Mouse (Mus musculus): Measurements from ENCODE around the gene Plk5. TPM values are rescaled to one million over a fixed set of nuclear protein-coding genes. Genes with fewer than 3 reads are reported as not detected.

Gene Plk5
- polyA plus RNA-seq, 1 experiment from 2014 or later = 1.2 TPM

GRCm38 (mm10) chr10:80382641-80383365, 26.5 kb downstream of the Plk5 start:
- H3K27me3 ChIP-seq = no peaks in the 10 kb centered on the region
- H3K4me3 ChIP-seq (replicated peaks) = no peak overlapping the region
- ATAC-seq (ENCODE audit: insufficient number of reproducible peaks, insufficient read depth, low FRiP score, low TSS enrichment, low read depth) = no peak
- H3K4me2 ChIP-seq = no peak overlapping the region
- peaks cover 37% of the 10 kb centered on the region for H3K4me1 ChIP-seq (replicated peaks)
- WGBS = 84% methylated on average over 7 of the region's 7 CpGs
- no peak overlapping the region for H3K9ac ChIP-seq (replicated peaks)
- no peak overlapping the region for H3K27ac ChIP-seq
- peaks cover 60% of the 10 kb centered on the region for H3K36me3 ChIP-seq
- no peaks in the 10 kb centered on the region for H3K9me3 ChIP-seq

DNA sequence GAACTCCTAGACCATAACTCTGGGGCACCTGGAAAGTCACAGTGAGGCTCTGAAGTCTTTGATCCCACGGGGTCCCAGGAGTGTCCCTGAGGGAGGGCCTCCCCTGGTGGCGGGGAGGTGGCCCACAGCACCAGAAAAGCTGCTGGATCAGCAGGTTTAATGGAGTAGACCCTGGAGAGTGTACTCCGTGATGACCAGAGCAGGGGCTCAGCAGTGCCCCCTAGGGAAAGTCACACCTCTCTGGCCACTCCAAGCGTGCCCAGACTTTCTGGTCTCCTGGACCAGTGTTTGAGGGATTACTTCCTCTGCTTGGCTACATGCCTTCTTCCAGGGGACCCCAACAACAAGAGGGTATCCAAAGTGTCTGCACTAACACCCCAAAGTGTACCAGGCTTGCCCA, 27.2 kb downstream of the Plk5 start:
- peak overlapping the region; percentile 97; the same call in 1 of the 2 replicates for H3K4me3 ChIP-seq (replicated peaks)
- ATAC-seq (ENCODE audit: insufficient number of reproducible peaks, insufficient read depth, low FRiP score, low TSS enrichment, low read depth) = no peak
- WGBS = 67% methylated on average over 4 of the region's 4 CpGs
- peak overlapping the region; percentile 94 for H3K4me2 ChIP-seq
- H3K9me3 ChIP-seq = no peaks in the 10 kb centered on the region
- H3K36me3 ChIP-seq = peaks cover 60% of the 10 kb centered on the region
- H3K27me3 ChIP-seq = no peaks in the 10 kb centered on the region
- no peak overlapping the region for H3K27ac ChIP-seq
- peaks cover 43% of the 10 kb centered on the region for H3K4me1 ChIP-seq (replicated peaks)
- no peak overlapping the region; the same call in 1 of the 2 replicates for H3K9ac ChIP-seq (replicated peaks)

GRCm38 (mm10) chr10:80384115-80384639, 27.9 kb downstream of the Plk5 start:
- 90% methylated on average over 4 of the region's 4 CpGs for WGBS
- H3K9ac ChIP-seq (replicated peaks) = no peak overlapping the region
- no peak overlapping the region for H3K27ac ChIP-seq
- H3K4me2 ChIP-seq = peak overlapping the region; percentile 94
- no peaks in the 10 kb centered on the region for H3K9me3 ChIP-seq
- peak overlapping the region; percentile 97 for H3K4me3 ChIP-seq (replicated peaks)
- no peaks in the 10 kb centered on the region for H3K27me3 ChIP-seq
- peaks cover 48% of the 10 kb centered on the region for H3K4me1 ChIP-seq (replicated peaks)
- no peak for ATAC-seq (ENCODE audit: insufficient number of reproducible peaks, insufficient read depth, low FRiP score, low TSS enrichment, low read depth)
- peaks cover 60% of the 10 kb centered on the region for H3K36me3 ChIP-seq

- WGBS = 80% methylated on average over 7 of the region's 7 CpGs
- H3K4me1 ChIP-seq (replicated peaks) = peaks cover 48% of the 10 kb centered on the region
- H3K4me3 ChIP-seq (replicated peaks) = peak overlapping the region; percentile 97
- no peaks in the 10 kb centered on the region for H3K27me3 ChIP-seq
- no peaks in the 10 kb centered on the region for H3K9me3 ChIP-seq
- peak overlapping the region; percentile 97 for H3K9ac ChIP-seq (replicated peaks)
- peaks cover 56% of the 10 kb centered on the region for H3K36me3 ChIP-seq
- no peak overlapping the region for H3K27ac ChIP-seq
- ATAC-seq (ENCODE audit: insufficient number of reproducible peaks, insufficient read depth, low FRiP score, low TSS enrichment, low read depth) = no peak
- peak overlapping the region; percentile 94 for H3K4me2 ChIP-seq
Observed at GRCm38 (mm10) chr10:80384709-80385108, 28.4 kb downstream of the Plk5 start.

DNA sequence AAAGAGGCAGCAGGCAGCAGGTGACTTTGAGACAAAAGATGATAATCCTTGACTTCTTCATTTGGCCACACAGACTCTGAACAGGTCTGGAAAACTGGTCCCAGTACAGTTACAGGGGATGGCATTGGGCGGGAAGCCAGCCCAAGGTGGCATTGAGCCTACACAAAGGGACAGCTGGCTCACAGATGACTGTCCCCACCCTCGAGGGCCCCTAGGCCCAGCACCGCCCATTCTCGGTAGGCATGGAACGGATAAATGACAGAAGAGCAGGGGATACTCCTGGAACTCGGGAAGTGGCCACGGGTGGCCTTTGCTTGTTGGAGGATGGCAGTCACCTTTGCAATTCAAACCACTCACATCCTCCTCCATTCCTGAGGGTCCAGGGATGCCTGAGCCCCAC, 29.1 kb downstream of the Plk5 start:
- no peaks in the 10 kb centered on the region for H3K27me3 ChIP-seq
- peak overlapping the region; percentile 94 for H3K4me2 ChIP-seq
- 21% methylated on average over 7 of the region's 7 CpGs for WGBS
- ATAC-seq (ENCODE audit: insufficient number of reproducible peaks, insufficient read depth, low FRiP score, low TSS enrichment, low read depth) = 0 out of 2 replicates have a peak, but pooled peaks have one; percentile 3
- H3K27ac ChIP-seq = peak overlapping the region; percentile 90
- peaks cover 48% of the 10 kb centered on the region for H3K4me1 ChIP-seq (replicated peaks)
- no peaks in the 10 kb centered on the region for H3K9me3 ChIP-seq
- H3K36me3 ChIP-seq = peaks cover 57% of the 10 kb centered on the region
- H3K9ac ChIP-seq (replicated peaks) = peak overlapping the region; percentile 97
- H3K4me3 ChIP-seq (replicated peaks) = peak overlapping the region; percentile 97

DNA sequence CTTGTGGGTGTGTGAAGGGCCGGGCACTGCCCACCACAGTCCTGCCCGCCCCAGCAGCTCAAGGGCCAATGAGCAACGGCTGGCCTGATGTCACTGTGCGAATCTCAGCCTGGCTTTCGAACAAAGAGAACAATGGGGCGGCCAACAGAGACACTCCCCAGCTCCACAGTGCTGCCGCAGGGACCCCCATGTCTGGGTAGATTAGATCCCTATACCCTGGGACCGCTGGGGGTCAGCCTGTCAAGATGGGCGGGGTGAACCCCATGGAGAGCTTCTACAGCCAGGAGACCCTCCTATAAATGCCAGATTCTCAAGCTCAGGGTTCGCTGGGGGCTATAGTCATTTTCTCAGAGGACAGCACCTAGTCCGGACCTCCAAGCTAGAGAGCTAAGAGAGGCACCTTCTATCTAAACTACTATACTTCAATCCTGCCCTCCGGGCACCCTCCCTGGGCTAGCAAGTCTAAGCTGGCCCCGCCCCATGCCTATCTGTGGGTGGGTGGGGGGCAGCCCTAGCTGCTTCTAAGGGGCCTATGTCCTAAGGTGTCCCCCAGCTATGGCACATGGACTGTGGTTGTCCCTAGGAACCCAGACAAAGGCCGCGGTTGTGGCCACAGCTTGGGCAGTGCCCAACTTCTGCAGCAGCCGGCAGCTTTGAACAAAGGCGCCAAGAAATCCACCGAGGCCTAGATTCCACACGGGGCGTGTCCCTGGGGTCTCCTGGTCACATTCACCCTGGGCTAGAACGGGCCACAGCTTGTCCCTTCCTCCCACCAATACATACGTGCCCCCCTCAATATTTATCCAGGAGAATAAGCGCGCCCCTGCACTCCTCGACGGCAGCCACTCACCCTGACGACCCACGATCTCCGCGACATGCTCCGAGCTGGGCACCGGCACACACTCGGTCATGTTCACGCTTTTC, 29.8 kb downstream of the Plk5 start:
- H3K27me3 ChIP-seq = no peaks in the 10 kb centered on the region
- H3K4me3 ChIP-seq (replicated peaks) = peak overlapping the region; percentile 97
- H3K9ac ChIP-seq (replicated peaks) = peak overlapping the region; percentile 97
- 2% methylated on average over 34 of the region's 34 CpGs for WGBS
- peaks cover 59% of the 10 kb centered on the region for H3K36me3 ChIP-seq
- peaks cover 43% of the 10 kb centered on the region for H3K4me1 ChIP-seq (replicated peaks)
- peak; percentile 44 for ATAC-seq (ENCODE audit: insufficient number of reproducible peaks, insufficient read depth, low FRiP score, low TSS enrichment, low read depth)
- H3K4me2 ChIP-seq = peak overlapping the region; percentile 94
- no peaks in the 10 kb centered on the region for H3K9me3 ChIP-seq
- H3K27ac ChIP-seq = peak overlapping the region; percentile 90

DNA sequence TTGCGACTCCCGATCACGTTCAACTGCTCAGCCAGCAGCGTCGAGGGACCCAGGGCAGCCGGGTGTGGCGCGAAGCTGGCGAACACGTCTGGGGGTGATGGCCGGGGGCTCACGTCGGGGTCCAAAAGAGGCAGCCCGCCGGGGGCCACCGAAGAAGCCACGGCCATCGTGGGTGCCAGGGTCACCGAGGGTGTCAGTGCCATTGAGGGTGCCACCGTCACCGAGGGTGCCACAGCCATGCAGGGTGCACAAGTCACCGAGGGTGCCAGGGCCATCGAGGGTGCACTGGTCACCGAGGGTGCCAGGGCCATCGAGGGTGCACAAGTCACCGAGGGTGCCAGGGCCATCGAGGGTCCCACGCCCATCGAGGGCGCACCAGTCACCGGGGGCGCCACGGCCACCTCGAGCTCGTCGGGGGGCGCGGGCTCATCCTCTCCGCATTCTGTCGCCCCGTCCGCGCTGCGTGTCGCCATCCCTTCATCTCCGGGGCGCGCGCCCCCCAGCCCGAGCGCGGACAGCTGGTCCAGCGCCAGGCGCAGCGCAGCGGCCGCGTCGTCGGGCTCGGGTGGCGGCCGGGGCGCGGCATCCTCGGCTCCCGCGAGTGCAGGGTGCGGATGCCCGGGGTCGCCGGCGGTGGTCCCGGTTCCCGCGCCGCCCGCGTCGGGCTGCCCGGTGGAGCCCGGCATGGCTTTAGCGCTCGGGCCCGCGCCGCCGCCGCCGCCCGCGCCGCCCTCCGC, 30.6 kb downstream of the Plk5 start:
- no peak for ATAC-seq (ENCODE audit: insufficient number of reproducible peaks, insufficient read depth, low FRiP score, low TSS enrichment, low read depth)
- peaks cover 38% of the 10 kb centered on the region for H3K4me1 ChIP-seq (replicated peaks)
- peak overlapping the region; percentile 90 for H3K27ac ChIP-seq
- under 1% methylated on average over 70 of the region's 94 CpGs for WGBS
- peak overlapping the region; percentile 97 for H3K9ac ChIP-seq (replicated peaks)
- no peaks in the 10 kb centered on the region for H3K9me3 ChIP-seq
- peak overlapping the region; percentile 97 for H3K4me3 ChIP-seq (replicated peaks)
- H3K27me3 ChIP-seq = no peaks in the 10 kb centered on the region
- H3K36me3 ChIP-seq = peaks cover 59% of the 10 kb centered on the region
- peak overlapping the region; percentile 94 for H3K4me2 ChIP-seq

- H3K27me3 ChIP-seq = no peaks in the 10 kb centered on the region
- H3K4me2 ChIP-seq = peak within 1 kb of the TSS; percentile 94
- H3K4me3 ChIP-seq (replicated peaks) = peak within 1 kb of the TSS; percentile 97
- WGBS = 0% methylated on average over 27 of the region's 61 CpGs
- no peaks in the 10 kb centered on the region for H3K9me3 ChIP-seq
- peak; percentile 7; the same call in 1 of the 2 replicates for ATAC-seq (ENCODE audit: insufficient number of reproducible peaks, insufficient read depth, low FRiP score, low TSS enrichment, low read depth)
- peaks cover 59% of the 10 kb centered on the region for H3K36me3 ChIP-seq
- H3K4me1 ChIP-seq (replicated peaks) = peaks cover 38% of the 10 kb centered on the region
- H3K9ac ChIP-seq (replicated peaks) = peak within 1 kb of the TSS; percentile 97
- H3K27ac ChIP-seq = peak within 1 kb of the TSS; percentile 90
Observed at GRCm38 (mm10) chr10:80387522-80387959, 31.3 kb downstream of the Plk5 start, which contains the start of gene Mex3d. Gene Mex3d, minus strand, starts transcription at chr10:80387659.

- H3K9me3 ChIP-seq = no peaks in the 10 kb centered on the region
- ATAC-seq (ENCODE audit: insufficient number of reproducible peaks, insufficient read depth, low FRiP score, low TSS enrichment, low read depth) = no peak
- H3K9ac ChIP-seq (replicated peaks) = 0 out of 2 replicates have a peak overlapping the region, but pooled peaks have one; percentile 97
- 14% methylated on average over 2 of the region's 2 CpGs for WGBS
- H3K4me1 ChIP-seq (replicated peaks) = peaks cover 29% of the 10 kb centered on the region
- H3K36me3 ChIP-seq = peaks cover 59% of the 10 kb centered on the region
- peak overlapping the region; percentile 97; the same call in 1 of the 2 replicates for H3K4me3 ChIP-seq (replicated peaks)
- peak overlapping the region; percentile 84 for H3K27ac ChIP-seq
- no peaks in the 10 kb centered on the region for H3K27me3 ChIP-seq
- H3K4me2 ChIP-seq = peak overlapping the region; percentile 88
Observed at GRCm38 (mm10) chr10:80388731-80389130, 32.5 kb downstream of the Plk5 start.

DNA sequence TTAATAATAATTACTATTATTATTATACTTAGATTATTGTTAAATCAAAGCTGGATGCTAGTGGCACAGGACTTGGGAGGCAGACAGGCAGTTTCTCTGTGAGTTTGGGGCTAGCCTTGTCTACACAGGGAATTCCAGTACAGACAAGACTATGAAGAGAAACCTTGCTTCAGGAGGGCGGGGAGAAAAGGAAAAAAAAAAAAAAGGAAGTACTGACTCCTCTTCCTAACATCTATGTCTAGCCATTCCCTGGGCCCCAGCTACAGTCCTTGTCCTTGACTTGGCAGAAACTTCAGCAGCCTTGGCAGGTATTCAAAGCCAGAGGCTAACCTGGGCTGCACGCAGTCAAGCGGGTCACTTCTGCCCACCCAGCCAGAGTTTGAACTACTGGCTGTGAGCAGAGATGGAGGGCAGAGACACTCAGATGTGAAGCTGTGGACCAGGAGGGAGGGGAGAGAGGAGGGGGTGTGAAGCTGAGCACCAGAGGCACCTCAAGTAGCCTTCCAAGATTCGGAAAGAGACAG, 33.0 kb downstream of the Plk5 start:
- no peak overlapping the region for H3K27ac ChIP-seq
- H3K9me3 ChIP-seq = no peaks in the 10 kb centered on the region
- H3K4me3 ChIP-seq (replicated peaks) = no peak overlapping the region
- 65% methylated on average over 4 of the region's 4 CpGs for WGBS
- no peaks in the 10 kb centered on the region for H3K27me3 ChIP-seq
- no peak for ATAC-seq (ENCODE audit: insufficient number of reproducible peaks, insufficient read depth, low FRiP score, low TSS enrichment, low read depth)
- H3K4me1 ChIP-seq (replicated peaks) = peaks cover 24% of the 10 kb centered on the region
- H3K9ac ChIP-seq (replicated peaks) = no peak overlapping the region
- peaks cover 59% of the 10 kb centered on the region for H3K36me3 ChIP-seq
- no peak overlapping the region for H3K4me2 ChIP-seq

Measured in limb, embryonic 12.5 days (tissue).